ENCODE assay signal across 7 mouse cellular contexts in the genomic region with DNA sequence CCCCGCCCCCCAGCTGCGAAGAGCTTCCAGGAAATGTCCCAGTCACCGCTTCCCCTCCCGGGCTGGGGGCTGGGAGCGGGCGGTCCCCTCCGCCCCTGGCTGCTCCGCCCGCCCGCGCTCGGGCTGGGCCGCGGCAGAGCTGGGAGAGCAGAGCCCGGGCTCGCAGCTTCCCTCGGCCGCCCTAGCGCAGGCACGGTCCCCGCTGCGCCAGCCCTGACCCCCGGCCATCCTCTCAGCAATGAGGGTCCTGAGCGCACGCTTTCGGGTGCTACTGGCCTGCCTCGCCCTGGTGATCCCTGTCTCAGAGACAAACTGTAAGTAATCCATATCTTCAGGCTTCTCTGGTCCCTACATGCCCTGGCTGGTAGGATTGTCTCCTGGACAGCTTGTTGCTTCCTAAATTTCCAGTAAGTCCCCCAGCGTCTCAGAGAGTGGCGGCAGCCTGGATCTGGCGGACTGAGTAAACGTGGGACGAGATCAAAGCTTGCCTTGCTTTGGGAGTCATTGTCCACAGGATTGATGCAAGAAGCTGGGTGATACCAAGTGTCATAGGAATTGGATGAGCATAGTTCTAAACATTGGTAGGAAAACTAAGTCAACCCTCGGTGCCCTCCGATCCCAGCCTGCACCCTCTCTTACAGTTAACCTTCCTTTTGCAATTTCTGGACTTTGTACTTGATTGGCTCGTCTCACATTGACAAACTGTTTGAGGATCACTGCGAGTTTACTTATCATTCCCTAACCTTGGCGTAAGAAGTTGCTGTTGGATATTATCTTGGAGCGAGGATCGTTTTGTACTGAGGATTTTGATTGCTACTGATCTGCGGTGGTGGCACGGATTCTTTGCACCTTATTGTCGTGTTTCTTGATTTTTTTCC. TPM values are rescaled to one million over a fixed set of nuclear protein-coding genes. Genes with fewer than 3 reads are reported as not detected.
DNase-seq lines count a peak whose midpoint lies in the region; ATAC-seq and TF ChIP-seq lines count a peak whose summit lies in the region.

A gene (plus strand): TSS at position 117 of the 878 bp plus-strand sequence.

- DNase-seq in adrenal gland, adult (ENCODE audit: inconsistent age in 2 of 2, low spot score in 1 of 2), result peak; percentile 79 to 90
- peak; percentile 76 for DNase-seq in embryo, embryonic 10.5 days (ENCODE audit: low spot score)
- DNase-seq in heart, adult 11 months, result peak; percentile 99
- DNase-seq in limb, embryonic 14.5 days (ENCODE audit: low spot score), result peak; percentile 51
- peak; percentile 76 for DNase-seq in midbrain, embryonic 14.5 days
- peak; percentile 3 to 7 for DNase-seq in spleen, postnatal 14 days (ENCODE audit: low spot score in 2 of 2)

- no peak for TF ChIP-seq CTCF in intestine, postnatal 0 days (IDR thresholded peaks at IDR 0.05; ENCODE audit: low read depth)

- H3K4me1 ChIP-seq in intestine, postnatal 0 days (replicated peaks; ENCODE audit: control insufficient read depth, insufficient read depth, low read length), result 0 out of 2 replicates have a peak, but pooled peaks cover 6% of the 10 kb centered on the region
- no peaks in the 10 kb centered on the region for H3K4me1 ChIP-seq in limb, embryonic 14.5 days (ENCODE audit: control insufficient read depth, insufficient read depth, low read length)
- H3K4me1 ChIP-seq in midbrain, embryonic 14.5 days (ENCODE audit: control insufficient read depth, insufficient read depth, low read length), result peaks cover 6% of the 10 kb centered on the region; the same call in 1 of the 2 replicates

- no peaks in the 10 kb centered on the region for H3K9me3 ChIP-seq in intestine, postnatal 0 days (ENCODE audit: control insufficient read depth)
- H3K9me3 ChIP-seq in limb, embryonic 14.5 days (ENCODE audit: control insufficient read depth, low read length), result no peaks in the 10 kb centered on the region
- H3K9me3 ChIP-seq in midbrain, embryonic 14.5 days (ENCODE audit: control insufficient read depth, low read length), result no peaks in the 10 kb centered on the region

- H3K27me3 ChIP-seq in intestine, postnatal 0 days (replicated peaks; ENCODE audit: control insufficient read depth, insufficient read depth, low read length), result no peaks in the 10 kb centered on the region
- no peaks in the 10 kb centered on the region for H3K27me3 ChIP-seq in limb, embryonic 14.5 days (ENCODE audit: control insufficient read depth, insufficient read depth, low read length)
- H3K27me3 ChIP-seq in midbrain, embryonic 14.5 days (ENCODE audit: control insufficient read depth, insufficient read depth, low read length), result no peaks in the 10 kb centered on the region

- 2% methylated on average over 38 of the region's 42 CpGs for WGBS in intestine, postnatal 0 days
- 5% methylated on average over 28 of the region's 42 CpGs for WGBS in limb, embryonic 14.5 days
- WGBS in midbrain, embryonic 14.5 days, result 4% methylated on average over 39 of the region's 42 CpGs

- H3K27ac ChIP-seq in intestine, postnatal 0 days (ENCODE audit: low read depth, low read length), result peak within 1 kb of the TSS; percentile 69
- peak within 1 kb of the TSS; percentile 63 for H3K27ac ChIP-seq in limb, embryonic 14.5 days (replicated peaks; ENCODE audit: low read depth, low read length)
- 0 out of 2 replicates have a peak within 1 kb of the TSS, but pooled peaks have one; percentile 26 for H3K27ac ChIP-seq in midbrain, embryonic 14.5 days (replicated peaks; ENCODE audit: low read depth, low read length)

- peak within 1 kb of the TSS; percentile 95 for H3K4me2 ChIP-seq in intestine, postnatal 0 days (replicated peaks; ENCODE audit: low read depth)
- peak within 1 kb of the TSS; percentile 86 for H3K4me2 ChIP-seq in limb, embryonic 14.5 days (replicated peaks; ENCODE audit: low read depth, low read length, severe bottlenecking)
- H3K4me2 ChIP-seq in midbrain, embryonic 14.5 days (ENCODE audit: low read length), result peak within 1 kb of the TSS; percentile 96

- TF ChIP-seq POLR2A in limb, embryonic 14.5 days (IDR thresholded peaks at IDR 0.05; ENCODE audit: borderline replicate concordance, extremely low read depth, insufficient read depth, insufficient read length), result peak; percentile 73; the same call in 1 of the 2 replicates

- H3K9ac ChIP-seq in intestine, postnatal 0 days (ENCODE audit: low read depth, low read length), result peak within 1 kb of the TSS; percentile 71
- H3K9ac ChIP-seq in limb, embryonic 14.5 days (ENCODE audit: low read depth, low read length, severe bottlenecking), result peak within 1 kb of the TSS; percentile 91
- peak within 1 kb of the TSS; percentile 77 for H3K9ac ChIP-seq in midbrain, embryonic 14.5 days (replicated peaks; ENCODE audit: low read length)

- ATAC-seq in intestine, postnatal 0 days, result peak; percentile 80
- ATAC-seq in limb, embryonic 14.5 days (ENCODE audit: low FRiP score, low read depth), result peak; percentile 92
- peak; percentile 88 for ATAC-seq in midbrain, embryonic 14.5 days (ENCODE audit: low FRiP score, low TSS enrichment)

- peak within 1 kb of the TSS; percentile 62 for H3K4me3 ChIP-seq in intestine, postnatal 0 days (ENCODE audit: low read depth, low read length)
- peak within 1 kb of the TSS; percentile 61 for H3K4me3 ChIP-seq in limb, embryonic 14.5 days (replicated peaks; ENCODE audit: low read length)
- H3K4me3 ChIP-seq in midbrain, embryonic 14.5 days (replicated peaks; ENCODE audit: low read depth, low read length), result peak within 1 kb of the TSS; percentile 56

- no peaks in the 10 kb centered on the region for H3K36me3 ChIP-seq in intestine, postnatal 0 days (ENCODE audit: control insufficient read depth, insufficient read depth)
- no peaks in the 10 kb centered on the region for H3K36me3 ChIP-seq in limb, embryonic 14.5 days (ENCODE audit: control insufficient read depth, insufficient read depth, low read length)
- H3K36me3 ChIP-seq in midbrain, embryonic 14.5 days (ENCODE audit: control insufficient read depth, insufficient read depth, low read length), result no peaks in the 10 kb centered on the region

RNA-seq across cellular contexts. Expression of the gene that starts here (rescaled TPM):
- 30.2 and 31.6 TPM in 2 replicates for polyA plus RNA-seq in intestine, postnatal 0 days (2015; fragmentation: Nextera tagmentation; extraction: Ambion mirVana)
- polyA plus RNA-seq in limb, embryonic 14.5 days (2012; rRNA removed), result 23.7 and 25.7 TPM in 2 replicates
- 43.2 and 46.9 TPM in 2 replicates for polyA plus RNA-seq in limb, embryonic 14.5 days (2014; fragmentation: Nextera tagmentation; extraction: Ambion mirVana)
- 5.6 and 11.2 TPM in 2 replicates for polyA plus RNA-seq in midbrain, embryonic 14.5 days (2014; fragmentation: Nextera tagmentation; extraction: Ambion mirVana)

Comparison
In these comparisons a context has a peak if more than half of its experiments do, and no peak if none do; other contexts are left out.
1. Peak in every context shown above with its lines: DNase-seq, ATAC-seq, H3K4me3 ChIP-seq and H3K27ac ChIP-seq.
2. DNase-seq: peak in every context shown above with its lines; median percentile 99 in heart, adult 11 months; 84 in adrenal gland, adult; 76 in embryo, embryonic 10.5 days; 76 in midbrain, embryonic 14.5 days; 51 in limb, embryonic 14.5 days; 5 in spleen, postnatal 14 days.